Mouse (Mus musculus): ENCODE data around the gene Poln.

The Poln gene

GRCm38 (mm10) chr5:33994671-33995625 lies 174.3 kb downstream of the Poln start:
- DNase-seq (ENCODE audit: low spot score in 2 of 2), result peak in 1 of 2 experiments; percentile 42

DNA sequence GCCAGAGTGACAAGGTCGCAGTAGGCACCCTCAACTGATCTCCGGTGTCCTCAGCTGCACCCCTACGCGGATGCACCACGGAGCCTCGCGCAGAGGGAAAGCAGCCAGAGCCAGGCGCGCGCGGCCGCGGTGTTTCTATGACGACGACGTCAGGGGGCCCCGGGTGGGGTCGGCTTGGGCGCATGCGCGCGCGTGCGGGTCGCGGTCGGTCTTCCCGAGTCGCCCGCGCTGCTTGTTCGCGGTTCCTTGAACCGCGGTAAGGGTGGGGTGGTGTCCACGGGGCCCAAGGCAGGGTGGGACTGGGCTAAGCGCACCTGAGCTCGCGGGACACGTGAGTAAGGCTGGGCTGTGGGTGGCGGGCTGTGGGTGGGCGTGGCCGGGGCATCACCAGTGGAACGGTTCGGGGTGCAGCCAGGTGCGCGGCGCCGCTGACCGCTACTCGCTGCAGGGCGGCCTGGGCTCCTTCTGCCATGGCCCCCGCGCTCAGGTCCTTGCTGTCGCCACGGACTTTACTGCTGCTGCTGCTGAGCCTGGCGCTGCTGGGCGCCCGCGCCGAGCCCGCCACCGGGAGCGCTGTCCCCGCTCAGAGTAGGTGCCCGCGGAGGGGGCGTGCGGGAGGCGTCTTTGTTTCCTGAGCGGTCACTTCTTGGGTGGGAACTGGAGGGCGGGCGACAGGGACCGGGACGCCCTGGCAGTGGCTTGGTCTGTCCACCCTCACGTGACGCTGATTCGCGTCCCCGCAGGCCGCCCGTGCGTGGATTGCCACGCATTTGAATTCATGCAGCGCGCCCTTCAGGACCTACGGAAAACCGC lies 185.7 kb downstream of the Poln start, which contains the start of gene Gm1673:
Gene Gm1673, plus strand, starts transcription at position 125 of the 813 bp plus-strand sequence.
- DNase-seq (ENCODE audit: low spot score in 2 of 2), result peak; percentile 73 to 85

DNA sequence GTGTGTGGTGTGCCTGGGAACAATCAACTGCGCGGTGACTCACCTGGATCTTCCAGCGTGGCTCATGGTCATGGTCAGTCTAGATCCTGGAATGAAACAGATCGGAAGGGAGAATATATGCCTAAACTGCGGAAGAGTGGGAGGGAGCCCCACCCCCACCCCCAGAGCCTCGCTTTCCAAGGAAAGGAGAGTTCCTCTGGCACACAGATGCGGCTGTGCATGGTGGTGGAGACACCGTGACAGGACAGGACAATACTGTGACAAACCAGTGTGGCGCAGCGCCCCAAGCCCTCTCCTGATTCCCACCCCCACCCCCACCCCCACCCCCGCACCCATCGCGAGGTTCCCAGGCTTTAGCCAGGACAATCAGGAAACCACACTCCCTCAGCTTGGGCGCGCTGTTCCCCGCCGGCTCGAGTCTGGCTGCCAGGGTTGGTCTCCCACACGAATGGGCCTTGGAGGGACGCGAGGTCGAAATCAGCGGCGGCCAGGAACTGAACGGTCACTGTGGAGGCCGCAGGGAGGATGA lies 186.5 kb downstream of the Poln start:
- DNase-seq (ENCODE audit: low spot score in 2 of 2), result no peak

- DNase-seq (ENCODE audit: low spot score in 2 of 2), result no peak
These were observed 193.0 kb downstream of the Poln start for GRCm38 (mm10) chr5:33976267-33976666.

DNA sequence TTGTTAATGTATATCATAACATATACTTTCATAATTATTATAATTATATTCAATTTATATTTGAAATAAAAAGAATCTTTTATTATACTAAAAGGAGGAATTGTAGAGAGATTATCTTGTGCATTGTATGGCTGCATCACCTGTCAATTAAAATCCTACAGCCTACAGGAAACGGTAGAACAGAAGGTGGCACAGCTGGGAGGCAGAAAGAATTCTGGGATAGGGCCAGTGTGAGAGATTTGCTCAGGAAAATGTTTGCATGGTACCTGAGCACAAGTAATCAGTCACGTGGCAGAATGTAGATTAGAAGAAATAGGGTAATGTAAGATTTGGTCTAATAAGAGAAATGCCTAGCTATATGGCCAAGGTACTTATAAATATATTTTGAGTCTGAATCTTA lies 194.5 kb downstream of the Poln start:
- DNase-seq (ENCODE audit: low spot score in 2 of 2), result no peak

- no peak for DNase-seq (ENCODE audit: low spot score in 2 of 2)
These were observed 209.9 kb downstream of the Poln start for GRCm38 (mm10) chr5:33959382-33959781.
